Mouse (Mus musculus) embryonic fibroblast, embryonic 13.5 days (primary cell): Measurements from ENCODE around the gene Lrrc28.

ENCODE experiments used
- CTCF ChIP-seq: IDR thresholded peaks from 2 replicates; pipeline ENCODE4 v1.5.1; 2011; ENCODE audit warnings: mild to moderate bottlenecking, control low read depth, low read length, moderate library complexity, borderline replicate concordance; ENCODE audit not compliant: insufficient read depth
- POLR2A ChIP-seq: IDR thresholded peaks from 2 replicates; pipeline ENCODE4 v1.6.1; 2011; ENCODE audit warnings: low read depth, mild to moderate bottlenecking, control low read depth, low read length, moderate library complexity

GRCm38 (mm10) chr7:67551242-67551641, 93.8 kb downstream of the Lrrc28 start:
- TF ChIP-seq CTCF (no peak), POLR2A (no peak)
